Mouse (Mus musculus) cortical plate, adult 2 months (tissue): ENCODE measurements around the gene Nemp1.

Source experiments
- CTCF ChIP-seq: fragments of 200-500 bp; IDR thresholded peaks from 2 replicates; pipeline ENCODE4 v1.5.1; 2011; ENCODE audit warnings: mild to moderate bottlenecking, control low read depth, low read length; ENCODE audit not compliant: insufficient read depth; ENCODE audit errors: extremely low read depth
- POLR2A ChIP-seq: fragments of 200-500 bp; IDR thresholded peaks from 2 replicates; pipeline ENCODE4 v1.6.1; 2011; ENCODE audit warnings: mild to moderate bottlenecking, low read length, control low read depth; ENCODE audit not compliant: insufficient read depth; ENCODE audit errors: extremely low read depth

- TF ChIP-seq CTCF = no peak
- no peak for TF ChIP-seq POLR2A
These were observed 16.2 kb downstream of the Nemp1 start for GRCm38 (mm10) chr10:127682886-127683285.
